Mouse (Mus musculus): ENCODE results near the gene Lap3. TPM values are rescaled to one million over a fixed set of nuclear protein-coding genes. Genes with fewer than 3 reads are reported as not detected.
A peak's percentile ranks its signal among the peaks of the same experiment; 100 is the strongest.

Gene Lap3
- total and polyA plus RNA-seq, 3 experiments = 108 to 167 (median 130) TPM

GRCm38 (mm10) chr5:45529696-45530095 lies 36.5 kb downstream of the Lap3 start:
- Histone ChIP-seq H3K4me1 (ENCODE audit: control insufficient read depth in 1 of 2, insufficient read depth in 2 of 2) (peaks cover 0 to under 1% of the 10 kb centered on the region in 2 experiments; a peak in 1 of 4 replicates), H3K4me3 (replicated peaks in 1 of 3; ENCODE audit: low read depth in 2 of 3, low read length in 2 of 3, poor library complexity in 1 of 3) (no peak overlapping the region), H3K79me2 (replicated peaks; ENCODE audit: control insufficient read depth, extremely low read depth, insufficient read depth, poor library complexity, severe bottlenecking) (no peaks in the 10 kb centered on the region), H3K27ac (ENCODE audit: insufficient read depth, low read depth) (no peak overlapping the region), H3K9ac (ENCODE audit: insufficient read depth, low read depth) (no peak overlapping the region), H3K27me3 (replicated peaks) (no peaks in the 10 kb centered on the region), H3K4me2 (ENCODE audit: insufficient read depth, low read depth, poor library complexity, severe bottlenecking) (no peak overlapping the region), H3K36me3 (replicated peaks in 1 of 2; ENCODE audit: control insufficient read depth in 1 of 2, insufficient read depth in 1 of 2, low read length in 1 of 2) (peaks cover 41 to 78% of the 10 kb centered on the region in 2 experiments), H3K9me3 (replicated peaks; ENCODE audit: low read length) (no peaks in the 10 kb centered on the region)
- TF ChIP-seq MAZ (IDR thresholded peaks at IDR 0.05; ENCODE audit: low read depth, low read length) = no peak
- TF ChIP-seq USF1 (IDR thresholded peaks at IDR 0.05; ENCODE audit: low read depth, low read length) = no peak
- TF ChIP-seq RCOR1 (conservative IDR thresholded peaks at IDR 0.05; ENCODE audit: low read depth, low read length) = no peak
- TF ChIP-seq MYC (IDR thresholded peaks at IDR 0.05; ENCODE audit: low read depth, low read length) = no peak
- no peak for TF ChIP-seq IRF4 (IDR thresholded peaks at IDR 0.05; ENCODE audit: low read depth, low read length)
- TF ChIP-seq POLR2AphosphoS2 (IDR thresholded peaks at IDR 0.05; ENCODE audit: low read depth, low read length) = no peak
- TF ChIP-seq SMC3 (IDR thresholded peaks at IDR 0.05; ENCODE audit: low read depth, low read length) = no peak
- no peak for TF ChIP-seq UBTF (IDR thresholded peaks at IDR 0.05; ENCODE audit: low read depth, low read length)
- TF ChIP-seq ETS1 (conservative IDR thresholded peaks at IDR 0.05; ENCODE audit: low read depth, low read length) = no peak
- TF ChIP-seq MEF2A (IDR thresholded peaks at IDR 0.05; ENCODE audit: borderline replicate concordance, low read depth, low read length) = no peak
- TF ChIP-seq JUND (conservative IDR thresholded peaks at IDR 0.05; ENCODE audit: low read depth, low read length) = no peak
- TF ChIP-seq CHD2 (IDR thresholded peaks at IDR 0.05; ENCODE audit: low read length) = no peak
- no peak for TF ChIP-seq E2F4 (IDR thresholded peaks at IDR 0.05; ENCODE audit: insufficient replicate concordance, low read depth, low read length)
- TF ChIP-seq MAX (IDR thresholded peaks at IDR 0.05; ENCODE audit: low read length) = no peak
- in situ Hi-C loops (cut with MboI; ENCODE audit: low pct_ligation_motif_present, low pct_unique_long_range_greater_than_20kb, low sequenced_read_pairs) = loop anchor here (5.0 to 25.0 kb wide), 3 partner anchors 42 to 808 kb away; partner anchors contain the start of gene Ncapg
- dilution Hi-C loops (cut with MboI; ENCODE audit: extremely low pct_ligation_motif_present, extremely low pct_unique_long_range_greater_than_20kb, low sequenced_read_pairs) = no loop called here
- DNase-seq (ENCODE audit: extremely low read depth) = peak; percentile 21

GRCm38 (mm10) chr5:45534319-45535098 lies 41.3 kb downstream of the Lap3 start:
- in situ Hi-C loops (cut with MboI; ENCODE audit: low pct_ligation_motif_present, low pct_unique_long_range_greater_than_20kb, low sequenced_read_pairs) (loop anchor here (5.0 to 25.0 kb wide), 3 partner anchors 47 to 803 kb away; partner anchors contain the start of gene Ncapg), dilution Hi-C loops (cut with MboI; ENCODE audit: extremely low pct_ligation_motif_present, extremely low pct_unique_long_range_greater_than_20kb, low sequenced_read_pairs) (no loop called here)
- H3K79me2 ChIP-seq (replicated peaks; ENCODE audit: control insufficient read depth, extremely low read depth, insufficient read depth, poor library complexity, severe bottlenecking) = no peaks in the 10 kb centered on the region
- H3K4me3 ChIP-seq (replicated peaks in 1 of 3; ENCODE audit: low read depth in 2 of 3, low read length in 2 of 3, poor library complexity in 1 of 3) = no peak overlapping the region
- peak; percentile 49 for DNase-seq (ENCODE audit: extremely low read depth)
- H3K4me1 ChIP-seq (ENCODE audit: control insufficient read depth in 1 of 2, insufficient read depth in 2 of 2) = peaks cover 4 to 11% of the 10 kb centered on the region in 2 experiments; a peak in 3 of 4 replicates
- H3K4me2 ChIP-seq (ENCODE audit: insufficient read depth, low read depth, poor library complexity, severe bottlenecking) = peak overlapping the region; percentile 89
- H3K36me3 ChIP-seq (replicated peaks in 1 of 2; ENCODE audit: control insufficient read depth in 1 of 2, insufficient read depth in 1 of 2, low read length in 1 of 2) = peaks cover 5 to 31% of the 10 kb centered on the region in 2 experiments
- H3K9me3 ChIP-seq (replicated peaks; ENCODE audit: low read length) = no peaks in the 10 kb centered on the region
- no peak overlapping the region for H3K27ac ChIP-seq (ENCODE audit: insufficient read depth, low read depth)
- no peaks in the 10 kb centered on the region for H3K27me3 ChIP-seq (replicated peaks)
- TF ChIP-seq TCF12 (IDR thresholded peaks at IDR 0.05; ENCODE audit: low read depth, low read length) (no peak), TBP (conservative IDR thresholded peaks at IDR 0.05; ENCODE audit: low read depth, low read length) (no peak), CTCF (conservative IDR thresholded peaks at IDR 0.05 in 1 of 2, IDR thresholded peaks at IDR 0.05 in 1 of 2; ENCODE audit: low read depth in 2 of 2, low read length in 2 of 2) (peak; percentile 43 to 80), MAZ (IDR thresholded peaks at IDR 0.05; ENCODE audit: low read depth, low read length) (0 out of 2 replicates have a peak, but pooled peaks have one; percentile 14), IRF4 (IDR thresholded peaks at IDR 0.05; ENCODE audit: low read depth, low read length) (no peak), MXI1 (IDR thresholded peaks at IDR 0.05; ENCODE audit: low read depth, low read length) (peak; percentile 20; the same call in 1 of the 2 replicates), SMC3 (IDR thresholded peaks at IDR 0.05; ENCODE audit: low read depth, low read length) (peak; percentile 81), USF1 (IDR thresholded peaks at IDR 0.05; ENCODE audit: low read depth, low read length) (no peak), GABPA (IDR thresholded peaks at IDR 0.05; ENCODE audit: insufficient replicate concordance, low read depth, low read length) (no peak), MAFK (IDR thresholded peaks at IDR 0.05; ENCODE audit: insufficient replicate concordance, low read length) (no peak), NELFE (IDR thresholded peaks at IDR 0.05; ENCODE audit: low read depth, low read length) (no peak), ZNF384 (IDR thresholded peaks at IDR 0.05; ENCODE audit: low read depth, low read length) (no peak), POLR2AphosphoS2 (IDR thresholded peaks at IDR 0.05; ENCODE audit: low read depth, low read length) (no peak), POLR2A (IDR thresholded peaks at IDR 0.05; ENCODE audit: low read depth, low read length) (no peak), KAT2A (IDR thresholded peaks at IDR 0.05; ENCODE audit: insufficient replicate concordance, low read length) (no peak), USF2 (conservative IDR thresholded peaks at IDR 0.05; ENCODE audit: low read depth, low read length) (no peak), RAD21 (IDR thresholded peaks at IDR 0.05; ENCODE audit: low read depth, low read length) (peak; percentile 63), RCOR1 (conservative IDR thresholded peaks at IDR 0.05; ENCODE audit: low read depth, low read length) (no peak), MAX (IDR thresholded peaks at IDR 0.05; ENCODE audit: low read length) (peak; percentile 60), NRF1 (IDR thresholded peaks at IDR 0.05; ENCODE audit: low read depth, low read length) (no peak)
- no peak overlapping the region for H3K9ac ChIP-seq (ENCODE audit: insufficient read depth, low read depth)

Data from CH12.LX (cell line).